Mouse (Mus musculus): Measurements from ENCODE around the gene Tm6sf1. TPM values are rescaled to one million over a fixed set of nuclear protein-coding genes. Genes with fewer than 3 reads are reported as not detected.

The Tm6sf1 gene
- polyA plus RNA-seq, 1 experiment from 2014 or later, result 3.8 TPM

GRCm38 (mm10) chr7:81840661-81841181 lies 18.1 kb upstream of the Tm6sf1 start:
- ATAC-seq (no peak), DNase-seq (ENCODE audit: low read depth, low spot score) (no peak)
- in situ Hi-C loops (cut with MboI; ENCODE audit: low pct_unique_long_range_greater_than_20kb), result no loop called here
- H3K27me3 ChIP-seq, result no peaks in the 10 kb centered on the region
- ChIA-PET CTCF (interaction anchor here (1.3 kb wide), 1 partner anchor 27 kb away, joined by 3 read pairs; no protein-coding TSS in a partner anchor), POLR2A (no interaction called here)
- TF ChIP-seq CTCF (IDR thresholded peaks at IDR 0.05), result no peak

GRCm38 (mm10) chr7:81841439-81841838 lies 17.4 kb upstream of the Tm6sf1 start:
- H3K27me3 ChIP-seq, result no peaks in the 10 kb centered on the region
- POLR2A ChIA-PET, result no interaction called here
- no peak for TF ChIP-seq CTCF (IDR thresholded peaks at IDR 0.05)
- CTCF ChIA-PET, result interaction anchor here (1.0 to 1.3 kb wide), 2 partner anchors 9 to 26 kb away, joined by 3 read pairs; no protein-coding TSS in a partner anchor
- no peak for ATAC-seq
- DNase-seq (ENCODE audit: low read depth, low spot score), result no peak
- in situ Hi-C loops (cut with MboI; ENCODE audit: low pct_unique_long_range_greater_than_20kb), result no loop called here

- CTCF ChIA-PET, result interaction anchor here (1.0 kb wide), 1 partner anchor 10 kb away, joined by 3 read pairs; no protein-coding TSS in a partner anchor
- no peak for ATAC-seq
- POLR2A ChIA-PET, result no interaction called here
- no peak for DNase-seq (ENCODE audit: low read depth, low spot score)
- H3K27me3 ChIP-seq, result no peaks in the 10 kb centered on the region
- in situ Hi-C loops (cut with MboI; ENCODE audit: low pct_unique_long_range_greater_than_20kb), result no loop called here
- no peak for TF ChIP-seq CTCF (IDR thresholded peaks at IDR 0.05)
Measured at GRCm38 (mm10) chr7:81842141-81842540, 16.7 kb upstream of the Tm6sf1 start.

- TF ChIP-seq CTCF (IDR thresholded peaks at IDR 0.05), result no peak
- ATAC-seq (no peak), DNase-seq (ENCODE audit: low read depth, low spot score) (no peak)
- ChIA-PET POLR2A (no interaction called here), CTCF (interaction anchor here (1.6 kb wide), 1 partner anchor 12 kb away, joined by 3 read pairs; no protein-coding TSS in a partner anchor)
- in situ Hi-C loops (cut with MboI; ENCODE audit: low pct_unique_long_range_greater_than_20kb), result no loop called here
- no peaks in the 10 kb centered on the region for H3K27me3 ChIP-seq
Measured at GRCm38 (mm10) chr7:81842998-81843397, 15.8 kb upstream of the Tm6sf1 start.

GRCm38 (mm10) chr7:81843903-81844302 lies 14.9 kb upstream of the Tm6sf1 start:
- H3K27me3 ChIP-seq, result no peaks in the 10 kb centered on the region
- in situ Hi-C loops (cut with MboI; ENCODE audit: low pct_unique_long_range_greater_than_20kb), result no loop called here
- ATAC-seq (no peak), DNase-seq (ENCODE audit: low read depth, low spot score) (no peak)
- ChIA-PET CTCF (interaction anchor here (1.6 kb wide), 1 partner anchor 13 kb away, joined by 3 read pairs; no protein-coding TSS in a partner anchor), POLR2A (no interaction called here)
- TF ChIP-seq CTCF (IDR thresholded peaks at IDR 0.05), result no peak

GRCm38 (mm10) chr7:81844801-81845200 lies 14.0 kb upstream of the Tm6sf1 start:
- DNase-seq (ENCODE audit: low read depth, low spot score) (no peak), ATAC-seq (no peak)
- no peak for TF ChIP-seq CTCF (IDR thresholded peaks at IDR 0.05)
- ChIA-PET POLR2A (no interaction called here), CTCF (interaction anchor here (1.6 kb wide), 1 partner anchor 14 kb away, joined by 3 read pairs; no protein-coding TSS in a partner anchor)
- in situ Hi-C loops (cut with MboI; ENCODE audit: low pct_unique_long_range_greater_than_20kb), result no loop called here
- H3K27me3 ChIP-seq, result no peaks in the 10 kb centered on the region

- ATAC-seq (no peak), DNase-seq (ENCODE audit: low read depth, low spot score) (no peak)
- no peak for TF ChIP-seq CTCF (IDR thresholded peaks at IDR 0.05)
- POLR2A ChIA-PET, result no interaction called here
- in situ Hi-C loops (cut with MboI; ENCODE audit: low pct_unique_long_range_greater_than_20kb), result no loop called here
- CTCF ChIA-PET, result no interaction called here
- H3K27me3 ChIP-seq, result no peaks in the 10 kb centered on the region
Measured at GRCm38 (mm10) chr7:81845313-81845712, 13.5 kb upstream of the Tm6sf1 start.

GRCm38 (mm10) chr7:81846008-81846407 lies 12.8 kb upstream of the Tm6sf1 start:
- no peak for ATAC-seq
- no peaks in the 10 kb centered on the region for H3K27me3 ChIP-seq
- no peak for DNase-seq (ENCODE audit: low read depth, low spot score)
- ChIA-PET CTCF (no interaction called here), POLR2A (no interaction called here)
- no peak for TF ChIP-seq CTCF (IDR thresholded peaks at IDR 0.05)
- in situ Hi-C loops (cut with MboI; ENCODE audit: low pct_unique_long_range_greater_than_20kb), result no loop called here

GRCm38 (mm10) chr7:81847010-81847409 lies 11.8 kb upstream of the Tm6sf1 start:
- TF ChIP-seq CTCF (IDR thresholded peaks at IDR 0.05), result no peak
- ChIA-PET POLR2A (no interaction called here), CTCF (interaction anchor here (0.8 kb wide), 1 partner anchor 11 kb away, joined by 3 read pairs; the partner anchor contains the start of gene Tm6sf1)
- DNase-seq (ENCODE audit: low read depth, low spot score), result no peak
- ATAC-seq, result no peak
- in situ Hi-C loops (cut with MboI; ENCODE audit: low pct_unique_long_range_greater_than_20kb), result no loop called here
- H3K27me3 ChIP-seq, result no peaks in the 10 kb centered on the region

GRCm38 (mm10) chr7:81847777-81848176 lies 11.0 kb upstream of the Tm6sf1 start:
- no peak for TF ChIP-seq CTCF (IDR thresholded peaks at IDR 0.05)
- ATAC-seq (no peak), DNase-seq (ENCODE audit: low read depth, low spot score) (no peak)
- no peaks in the 10 kb centered on the region for H3K27me3 ChIP-seq
- in situ Hi-C loops (cut with MboI; ENCODE audit: low pct_unique_long_range_greater_than_20kb), result no loop called here
- ChIA-PET POLR2A (no interaction called here), CTCF (interaction anchor here (1.2 kb wide), 1 partner anchor 20 kb away, joined by 4 read pairs; no protein-coding TSS in a partner anchor)

GRCm38 (mm10) chr7:81849214-81849613 lies 9.6 kb upstream of the Tm6sf1 start:
- H3K27me3 ChIP-seq, result no peaks in the 10 kb centered on the region
- no peak for DNase-seq (ENCODE audit: low read depth, low spot score)
- no peak for TF ChIP-seq CTCF (IDR thresholded peaks at IDR 0.05)
- in situ Hi-C loops (cut with MboI; ENCODE audit: low pct_unique_long_range_greater_than_20kb), result no loop called here
- CTCF ChIA-PET, result no interaction called here
- POLR2A ChIA-PET, result no interaction called here
- ATAC-seq, result no peak

- POLR2A ChIA-PET, result no interaction called here
- DNase-seq (ENCODE audit: low read depth, low spot score) (no peak), ATAC-seq (no peak)
- no peak for TF ChIP-seq CTCF (IDR thresholded peaks at IDR 0.05)
- no peaks in the 10 kb centered on the region for H3K27me3 ChIP-seq
- CTCF ChIA-PET, result no interaction called here
- in situ Hi-C loops (cut with MboI; ENCODE audit: low pct_unique_long_range_greater_than_20kb), result no loop called here
Measured at GRCm38 (mm10) chr7:81849633-81850032, 9.2 kb upstream of the Tm6sf1 start.

All from Patski (cell line).